Mouse (Mus musculus) frontal cortex, adult (tissue): ENCODE measurements around the gene Ubxn11.
A peak's percentile ranks its signal among the peaks of the same experiment; 100 is the strongest.

Experiments
- ATAC-seq: cut with Nextera tagmentation; 2 replicates; pipeline ENCODE4 v1.9.2; 2017; ENCODE audit warnings: mild to moderate bottlenecking, moderate library complexity, mixed read lengths; ENCODE audit not compliant: low TSS enrichment

Ubxn11 gene

DNA sequence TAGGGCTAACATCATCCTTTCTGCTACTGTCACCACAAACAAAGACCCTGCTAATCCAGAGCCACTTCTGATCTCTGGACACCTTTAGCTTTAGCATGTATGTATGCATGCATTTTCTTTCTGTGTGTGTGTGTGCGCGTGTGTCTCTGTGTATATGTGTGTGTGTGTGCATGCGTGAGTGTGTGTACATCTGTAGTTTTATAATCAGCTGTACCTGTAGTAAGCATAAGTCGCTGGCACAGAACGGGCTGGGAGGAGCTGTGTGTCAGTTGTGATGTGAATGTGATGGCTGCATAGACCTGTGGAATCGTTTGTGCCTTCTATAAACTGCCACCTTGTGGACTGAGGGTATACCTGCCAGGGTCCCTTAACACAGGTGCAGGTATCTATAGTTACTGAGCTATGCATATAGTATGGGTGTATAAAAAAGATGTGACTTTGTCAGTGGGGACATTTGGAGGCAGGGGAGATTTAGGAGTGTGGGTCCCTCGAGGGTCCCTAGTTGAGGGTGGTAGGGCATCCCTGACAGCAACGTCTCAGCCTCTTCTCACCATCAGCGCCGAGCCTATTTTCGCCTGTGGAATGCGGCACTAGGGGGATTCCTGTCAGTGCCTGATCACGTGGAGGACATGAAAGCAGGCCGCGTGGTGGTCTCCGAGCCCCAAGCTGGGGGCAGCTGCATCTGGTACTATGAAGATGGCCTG lies 11.7 kb upstream of the Ubxn11 start:
- ATAC-seq = no peak

DNA sequence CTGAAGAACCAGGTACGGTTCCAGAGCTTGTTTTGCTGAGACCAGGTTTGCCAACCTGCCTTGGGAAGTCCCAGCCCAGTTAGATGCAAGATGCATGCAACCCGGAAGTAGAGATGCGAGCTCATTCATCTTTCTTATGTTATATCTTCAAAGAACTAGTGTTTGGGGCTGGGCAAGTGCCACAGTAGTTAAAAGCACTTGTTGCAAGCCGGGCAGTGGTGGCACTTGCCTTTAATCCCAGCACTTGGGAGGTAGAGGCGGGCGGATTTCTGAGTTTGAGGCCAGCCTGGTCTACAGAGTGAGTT lies 11.2 kb upstream of the Ubxn11 start:
- ATAC-seq = no peak

DNA sequence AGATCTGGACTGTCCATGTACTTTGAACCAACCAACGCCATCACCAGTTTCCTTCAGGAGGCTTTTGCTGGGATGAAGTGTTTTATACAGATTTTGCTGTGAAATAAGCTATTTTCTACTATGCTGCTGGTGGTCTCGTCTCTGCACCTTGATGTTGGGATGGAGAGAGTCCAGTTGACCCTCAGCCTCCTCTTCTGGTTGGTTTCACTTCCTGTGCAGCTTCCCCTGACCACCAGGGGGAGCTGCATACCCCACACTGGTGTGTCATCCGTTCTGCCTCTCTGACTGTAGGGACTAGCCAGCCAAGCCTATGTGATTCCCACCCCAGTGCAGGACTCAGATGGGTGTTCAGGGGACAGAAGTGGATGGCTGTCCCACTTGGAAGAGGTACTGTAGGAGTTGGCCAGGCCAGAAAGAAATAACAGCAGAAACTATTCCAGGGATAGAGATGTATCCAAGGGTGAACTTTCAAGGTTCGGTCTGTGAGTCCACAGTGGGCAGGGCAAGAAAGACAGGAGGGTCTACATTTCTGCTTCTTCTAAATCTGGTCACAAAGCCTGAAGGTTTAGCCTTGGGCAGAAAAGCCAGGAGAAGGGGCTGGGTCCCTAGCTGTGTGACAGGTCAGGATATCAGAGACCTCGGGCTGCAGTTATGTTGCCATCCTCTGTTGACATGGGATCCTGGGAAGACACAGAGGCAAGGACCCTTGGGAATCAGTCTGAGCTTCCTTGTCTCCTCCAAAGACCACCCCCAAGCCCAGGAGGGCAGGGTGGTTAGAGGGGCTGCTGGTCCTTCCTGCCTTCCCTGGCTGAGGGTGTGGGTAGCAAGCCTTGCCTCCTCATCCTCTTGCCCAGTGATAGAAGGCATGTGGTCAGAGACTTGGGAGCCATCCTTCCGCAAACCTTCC lies 9.7 kb upstream of the Ubxn11 start:
- 0 out of 2 replicates have a peak, but pooled peaks have one; percentile 57 for ATAC-seq

DNA sequence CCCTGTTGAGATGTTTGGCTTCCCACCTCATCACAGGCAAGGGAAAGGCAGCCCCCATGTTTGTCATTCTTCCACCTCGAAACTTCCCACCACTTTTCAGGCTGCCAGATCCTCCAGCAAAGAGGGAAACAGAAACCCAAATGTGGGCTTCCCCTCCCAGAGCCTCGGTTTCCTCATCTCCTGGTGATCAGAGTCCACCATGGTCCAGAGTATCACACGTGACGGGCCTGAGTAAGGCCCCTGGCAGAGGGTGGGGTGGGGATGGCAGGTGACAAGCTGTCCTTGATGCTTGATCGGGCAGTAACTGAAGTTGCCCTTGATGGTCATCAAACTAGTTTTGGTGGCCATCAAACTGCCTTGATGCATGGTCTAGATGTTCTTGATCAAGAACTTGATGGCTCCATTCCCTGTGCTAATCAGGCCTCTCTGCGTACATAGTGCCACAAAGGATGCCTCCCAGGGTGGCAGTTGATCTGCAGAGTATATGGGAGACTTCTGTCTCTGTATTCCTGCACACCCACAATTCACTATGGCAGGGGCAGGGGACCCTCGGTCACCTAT lies 8.3 kb upstream of the Ubxn11 start:
- no peak for ATAC-seq

DNA sequence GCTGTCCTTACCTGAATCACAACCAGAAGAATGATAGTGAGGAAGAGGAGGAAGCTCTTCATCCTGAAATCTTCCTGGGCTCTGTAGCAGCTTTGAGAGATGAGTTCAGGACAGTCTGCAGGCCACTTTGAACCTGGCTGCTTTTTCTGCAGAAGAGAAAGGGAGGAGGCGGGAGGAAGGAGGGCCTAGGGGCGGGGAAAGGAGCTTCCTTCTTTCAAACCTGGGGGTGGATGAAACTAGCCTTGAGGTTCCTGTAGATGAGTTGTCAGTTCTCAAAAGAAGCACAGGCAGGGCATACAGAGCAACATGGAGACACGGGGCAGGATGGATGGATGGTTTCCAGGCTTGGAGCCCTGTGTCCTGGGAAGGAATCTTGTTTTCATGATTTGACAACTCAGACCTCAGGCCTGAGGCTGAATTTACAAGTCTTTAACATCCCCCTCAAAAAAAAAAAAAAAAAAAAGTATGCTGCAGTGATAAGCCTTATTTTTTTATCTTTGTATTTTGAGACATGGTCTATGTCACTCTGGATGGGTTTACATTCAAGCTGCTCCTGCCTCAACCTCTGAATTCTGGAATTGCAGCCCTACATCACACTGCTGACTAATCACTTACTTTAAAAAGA lies 7.3 kb upstream of the Ubxn11 start, which contains the start of gene Cd52:
Cd52 (minus strand) TSS at position 160 of the 625 bp plus-strand sequence.
- ATAC-seq = no peak; the same call in 1 of the 2 replicates

DNA sequence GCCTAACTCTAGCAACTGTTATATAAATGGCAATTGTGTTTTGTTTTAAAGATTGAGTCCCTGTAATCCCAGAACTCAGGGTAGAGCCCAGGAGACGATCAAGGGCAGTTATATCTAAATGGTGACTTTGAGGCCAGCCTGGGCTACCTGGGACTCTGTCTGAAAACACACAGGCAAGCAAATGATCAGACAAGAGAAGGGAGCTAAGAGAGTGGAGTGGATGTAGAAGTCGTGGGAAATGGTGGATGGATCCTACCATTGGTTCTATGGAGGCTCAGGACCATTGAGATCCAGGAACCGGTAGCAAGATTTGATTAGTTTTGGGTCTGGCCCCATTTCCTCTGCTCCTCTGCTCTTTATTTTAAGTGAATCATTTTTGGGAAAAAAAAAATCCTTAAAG lies 6.2 kb upstream of the Ubxn11 start:
- ATAC-seq = no peak

DNA sequence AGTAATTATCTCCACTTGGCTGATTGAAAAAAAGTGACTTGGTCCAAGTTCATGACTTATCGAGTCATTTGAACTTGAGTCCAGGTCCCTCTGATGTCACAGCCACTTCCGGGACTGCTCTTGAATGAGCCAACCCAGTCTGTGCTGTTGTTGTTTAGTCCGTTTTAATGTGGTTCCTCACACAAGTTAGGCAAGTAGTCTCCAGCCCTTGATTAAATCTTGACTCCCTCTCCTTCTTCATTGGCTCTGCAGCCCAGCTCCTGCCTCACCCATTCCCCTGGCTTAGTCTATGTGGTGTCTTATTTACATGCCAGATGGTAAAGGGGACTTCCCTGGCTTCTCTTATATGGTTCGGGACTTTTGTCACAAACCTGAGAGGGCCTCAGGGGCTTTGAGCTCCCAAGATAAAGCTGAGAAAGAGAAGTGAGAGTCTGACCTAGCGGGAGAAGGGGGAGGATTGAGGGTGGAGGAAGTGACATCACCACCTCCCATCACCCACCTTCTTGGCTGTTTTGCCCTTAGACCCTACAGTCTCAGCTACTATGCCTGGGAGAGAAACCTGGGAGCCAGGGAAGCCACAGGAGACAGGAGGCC lies 5.3 kb upstream of the Ubxn11 start:
- no peak for ATAC-seq

DNA sequence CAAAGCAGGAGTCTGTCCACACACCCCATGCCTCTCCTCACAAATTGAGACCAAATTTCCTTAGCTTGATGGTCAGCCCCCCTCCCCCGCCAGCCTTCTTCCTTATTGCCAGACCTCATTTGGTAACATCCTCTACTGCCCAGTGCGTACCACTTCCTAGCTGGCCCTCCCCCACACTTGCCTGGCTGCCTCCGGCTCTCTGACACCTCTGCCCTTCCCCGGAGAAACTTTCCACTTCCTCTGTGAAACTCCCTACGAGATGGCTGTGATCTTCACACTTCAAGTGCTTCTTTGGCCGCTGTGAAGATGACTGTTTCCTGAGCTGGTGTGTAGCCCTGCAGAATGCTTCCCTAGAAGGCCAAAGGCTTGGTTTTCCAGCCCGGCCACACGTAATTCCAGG lies 3.7 kb upstream of the Ubxn11 start:
- no peak for ATAC-seq

DNA sequence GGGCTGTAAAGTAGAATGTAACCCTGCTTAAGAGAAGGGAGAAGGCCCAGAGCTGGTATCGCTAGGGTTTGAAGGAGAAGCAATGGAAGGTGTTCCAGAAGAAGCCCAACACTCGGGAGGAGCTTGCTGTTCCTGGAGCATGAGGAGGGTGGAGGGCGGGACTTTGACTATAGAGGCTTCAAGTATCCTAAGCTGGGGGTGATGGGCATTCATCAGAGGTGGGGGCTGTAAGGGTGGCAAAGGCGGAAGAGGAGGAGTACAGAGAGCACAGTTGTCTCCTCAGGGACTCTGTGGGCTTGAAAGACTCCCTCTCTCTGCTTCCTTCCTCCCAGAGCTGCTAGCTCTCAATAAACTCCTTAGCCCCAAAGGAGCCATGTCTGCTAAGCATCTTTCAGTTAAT lies 2.1 kb upstream of the Ubxn11 start:
- ATAC-seq = no peak

DNA sequence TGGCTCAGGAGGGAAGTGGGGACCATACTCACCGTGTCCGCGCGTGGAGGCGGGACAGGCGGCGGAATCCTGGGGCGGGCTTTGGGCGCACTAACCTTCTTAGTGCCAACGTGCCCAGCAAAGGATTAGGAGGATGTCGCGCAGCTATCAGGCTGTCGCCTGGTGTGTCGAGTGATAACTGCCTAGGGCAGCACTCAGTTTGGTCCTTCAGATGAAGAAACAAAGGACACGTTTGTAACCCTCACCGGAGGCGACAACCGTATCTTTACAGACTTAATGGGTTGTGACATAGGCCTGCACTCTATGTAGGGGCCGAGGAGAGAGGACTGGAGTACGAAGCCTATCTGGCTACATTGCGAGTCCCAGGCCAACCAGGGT lies 361 bp downstream of the Ubxn11 start:
- peak; percentile 60 for ATAC-seq

DNA sequence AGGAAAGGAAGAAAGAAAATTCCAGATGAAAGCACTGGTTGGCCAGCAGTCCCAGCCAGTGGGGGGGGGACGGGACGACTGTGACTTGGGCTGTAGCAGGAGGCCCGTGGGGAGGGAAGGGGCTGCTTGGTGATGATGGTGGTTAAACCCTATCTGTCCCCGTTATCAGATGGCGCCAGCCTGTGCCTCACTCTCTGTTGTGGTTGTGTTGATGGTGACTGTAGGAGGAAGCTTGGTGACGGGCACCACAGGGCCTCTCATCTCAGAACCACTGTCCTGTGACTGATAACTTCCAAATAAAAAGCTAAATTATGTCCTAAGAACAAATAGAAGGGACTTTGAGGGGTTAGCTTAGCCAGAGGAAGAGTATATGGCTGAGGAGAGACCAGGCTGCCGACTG lies 3.7 kb downstream of the Ubxn11 start:
- no peak for ATAC-seq

DNA sequence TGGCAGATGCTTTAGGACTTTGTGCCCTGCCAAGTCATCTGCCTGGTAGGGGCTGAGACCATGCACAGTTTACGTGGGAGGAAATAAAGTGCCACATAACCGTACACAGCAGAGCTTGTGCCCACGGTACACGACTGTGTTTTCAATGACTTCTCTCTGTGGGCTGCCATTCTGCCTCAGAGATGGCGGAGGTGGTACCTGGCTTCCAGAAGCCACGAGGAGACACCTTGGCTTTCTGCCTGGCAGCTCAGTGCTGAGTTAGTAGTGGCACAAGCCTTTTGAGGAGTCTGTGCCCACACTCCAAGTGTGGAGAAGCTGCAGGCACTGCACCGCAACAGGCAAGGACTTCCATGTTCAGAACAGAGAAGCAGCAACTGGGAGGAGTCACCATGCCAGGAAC lies 5.4 kb downstream of the Ubxn11 start:
- ATAC-seq = peak; percentile 93

DNA sequence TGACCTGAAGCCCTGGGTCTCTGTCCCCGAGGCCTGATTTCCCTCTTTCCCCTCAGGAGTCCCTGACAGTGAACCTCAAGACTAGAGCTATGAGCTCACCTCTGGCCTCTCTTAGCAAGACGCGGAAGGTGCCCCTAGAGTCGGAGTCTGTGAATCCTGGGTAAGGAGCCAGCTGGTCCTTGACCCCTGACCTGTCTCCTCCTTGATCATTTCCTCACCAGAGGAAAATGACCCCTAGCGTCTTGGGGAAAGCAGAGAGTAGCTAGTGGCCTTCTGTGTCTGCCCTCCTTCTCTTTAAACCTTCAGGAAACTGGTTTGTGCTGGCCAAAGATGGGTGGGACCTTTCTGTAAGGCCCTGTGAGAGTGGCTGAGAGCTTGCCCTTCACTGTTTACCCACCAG lies 5.8 kb downstream of the Ubxn11 start:
- no peak for ATAC-seq

DNA sequence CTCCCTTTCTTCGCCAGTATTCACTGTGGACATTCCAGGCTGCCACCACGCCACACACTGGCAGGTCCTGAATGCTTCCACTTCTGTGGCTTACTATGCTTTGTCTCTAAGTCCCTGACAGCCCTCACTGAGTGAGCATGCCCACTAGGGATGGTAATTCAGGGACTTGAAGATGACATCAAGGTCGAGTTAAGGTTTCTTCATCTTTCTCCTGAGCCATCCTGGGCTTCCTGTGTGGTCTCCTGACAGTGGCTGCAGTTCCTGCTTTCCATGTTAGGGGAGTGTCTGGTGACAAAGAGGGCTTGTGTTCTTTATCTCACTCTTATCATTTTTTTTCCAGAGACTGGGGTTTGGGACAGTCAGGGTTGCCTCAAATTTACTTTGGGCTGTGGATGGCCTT lies 8.3 kb downstream of the Ubxn11 start:
- no peak for ATAC-seq

DNA sequence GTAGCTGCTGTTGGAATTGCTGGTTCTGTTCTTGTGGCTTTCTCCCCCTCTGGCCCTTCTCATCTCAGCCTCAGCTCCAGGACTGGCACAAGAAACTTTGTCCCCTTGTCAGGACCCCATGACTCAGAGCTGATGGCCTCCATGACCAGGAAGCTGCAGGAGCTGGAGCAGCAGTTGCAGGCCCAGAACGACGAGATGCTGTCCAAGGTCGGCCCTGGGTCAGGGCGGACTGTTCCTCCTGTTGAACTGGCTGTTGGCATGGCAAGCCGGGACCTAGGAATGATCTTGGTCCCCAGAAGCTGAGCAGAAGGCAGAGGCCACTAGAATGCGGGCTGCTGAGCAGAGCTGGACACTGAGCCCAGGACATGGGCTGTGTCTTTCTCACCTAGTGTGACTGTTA lies 10.0 kb downstream of the Ubxn11 start:
- ATAC-seq = no peak

DNA sequence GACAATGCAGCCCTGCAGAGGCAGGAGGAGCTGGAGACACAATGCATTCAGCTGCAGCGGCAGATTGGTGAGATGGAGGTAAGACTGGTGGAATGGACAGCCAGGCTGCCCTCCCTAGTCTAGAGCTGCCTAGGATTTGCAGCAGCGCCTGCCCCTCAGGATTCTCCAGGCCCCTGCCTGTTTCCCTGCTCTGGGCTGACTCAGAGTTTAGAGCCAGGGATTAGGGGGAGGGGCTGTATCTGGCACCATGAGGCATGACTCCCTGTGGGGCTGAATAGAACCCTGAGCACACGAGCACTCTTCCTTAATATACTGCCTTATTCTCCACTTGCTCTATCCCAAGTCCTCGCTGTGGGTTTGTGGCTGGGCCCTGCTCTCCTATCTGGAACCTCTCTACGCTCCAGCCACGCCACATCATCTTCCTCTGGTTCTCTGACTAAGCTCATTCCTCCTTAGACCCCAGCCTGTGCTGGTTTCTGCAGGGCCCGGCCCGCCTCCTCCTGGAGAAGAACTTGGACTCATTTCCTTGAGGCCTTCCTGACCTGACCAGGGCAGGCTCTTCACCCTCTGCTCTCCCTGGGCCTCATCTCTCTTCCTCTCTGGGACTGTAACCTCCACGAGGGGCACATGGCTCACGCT lies 11.1 kb downstream of the Ubxn11 start:
- no peak for ATAC-seq

DNA sequence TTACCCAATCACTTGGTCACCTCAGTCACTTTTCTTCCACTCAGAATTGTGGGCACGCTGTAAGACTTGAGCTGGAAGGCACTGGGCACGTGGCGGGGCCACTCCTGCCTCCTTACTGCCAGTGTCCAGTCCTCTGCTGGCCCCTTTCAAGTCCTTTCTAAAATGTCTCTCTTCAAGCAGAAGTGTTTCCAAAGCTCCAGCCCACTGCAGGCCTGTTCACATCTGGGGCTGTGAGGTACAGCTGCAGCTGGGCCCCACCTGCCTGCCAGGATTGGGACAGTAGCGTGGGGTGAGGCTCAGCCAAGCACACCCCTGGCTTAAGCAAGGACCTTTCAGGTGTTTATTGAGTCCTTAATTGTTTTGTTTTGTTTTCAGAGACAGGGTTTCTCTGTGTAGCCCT lies 11.7 kb downstream of the Ubxn11 start:
- ATAC-seq = no peak

DNA sequence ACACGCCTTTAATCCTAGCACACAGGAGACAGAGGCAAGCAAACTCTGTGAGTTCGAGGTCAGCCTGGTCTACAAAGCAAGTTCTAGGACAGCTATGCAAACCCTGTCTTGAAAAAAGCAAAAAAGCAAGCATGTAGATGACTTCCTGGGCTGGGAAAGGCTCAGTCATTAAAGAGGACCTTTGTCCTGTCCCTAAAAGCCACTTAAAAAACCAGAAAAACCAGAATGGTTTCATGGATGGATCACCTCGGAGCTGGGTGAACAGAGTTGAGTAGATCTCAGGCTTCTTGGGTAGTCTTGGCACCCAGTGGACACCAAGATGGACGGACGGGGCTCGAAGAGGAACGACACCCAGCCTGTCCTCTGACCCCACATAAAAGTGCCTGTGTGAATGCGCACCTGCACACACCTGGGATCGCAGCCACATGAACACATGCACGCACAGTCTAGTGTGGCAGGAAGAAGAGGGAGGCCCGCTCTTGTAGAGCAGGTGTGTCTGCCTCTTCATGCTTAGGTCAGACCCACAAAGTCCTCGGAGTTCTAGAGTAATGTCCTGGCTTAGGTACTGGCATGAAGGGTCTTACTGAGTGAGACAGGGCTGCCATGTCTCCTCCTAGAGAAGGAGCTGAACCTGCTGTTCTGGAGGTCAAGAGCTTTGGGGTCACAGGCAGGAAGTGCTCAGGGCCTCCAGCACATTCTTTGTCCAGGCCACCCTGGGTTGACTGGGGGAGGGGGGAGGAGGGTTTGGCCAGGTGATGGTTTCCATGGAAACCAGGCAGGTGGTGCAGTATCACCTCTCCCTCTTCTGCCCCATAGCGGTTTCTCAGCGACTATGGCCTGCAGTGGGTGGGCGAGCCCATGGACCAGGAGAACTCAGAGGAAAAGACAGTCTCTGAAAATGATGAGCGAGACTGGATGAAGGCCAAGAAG lies 13.1 kb downstream of the Ubxn11 start:
- ATAC-seq = no peak

DNA sequence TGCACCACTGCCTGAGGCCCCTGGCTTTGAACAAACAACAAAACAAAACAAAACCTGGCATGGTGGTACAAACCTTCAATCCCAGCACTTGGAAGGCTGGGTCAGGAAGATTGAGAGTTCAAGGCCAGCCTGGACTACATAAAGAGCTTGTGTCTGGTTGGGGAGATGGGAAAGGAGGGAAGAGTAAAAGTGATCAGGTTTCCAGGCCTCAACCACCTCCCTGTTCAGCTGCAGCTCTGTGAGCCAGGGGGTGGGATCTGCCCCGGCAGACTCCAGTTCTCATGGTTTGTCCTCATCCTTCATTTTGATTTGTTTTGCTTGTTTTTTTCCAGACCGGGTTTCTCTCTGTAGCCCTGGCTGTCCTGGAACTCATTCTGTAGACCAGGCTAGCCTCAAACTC lies 14.1 kb downstream of the Ubxn11 start:
- no peak for ATAC-seq

DNA sequence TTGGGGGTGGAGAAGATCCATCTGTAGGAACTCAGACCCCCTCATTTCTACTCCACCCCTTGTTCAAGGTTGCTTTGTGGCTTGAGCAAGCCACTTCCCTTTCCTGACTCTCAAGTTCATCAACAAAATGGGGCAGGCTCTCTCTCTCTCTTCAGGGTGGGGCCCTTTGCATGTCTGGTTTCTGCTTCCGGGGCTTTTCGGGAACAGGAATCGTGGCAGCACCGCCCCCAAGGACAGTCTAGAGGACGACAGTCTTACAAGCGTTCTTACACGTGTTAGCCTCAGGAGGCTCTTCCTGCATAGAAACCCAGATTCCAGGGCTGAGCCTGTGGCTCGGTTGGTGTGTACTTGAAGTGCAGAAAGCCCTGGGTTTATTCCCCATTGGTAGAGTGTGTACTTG lies 14.6 kb downstream of the Ubxn11 start:
- no peak for ATAC-seq
